Mouse (Mus musculus): Measurements from ENCODE around the gene Gnpnat1. TPM values are rescaled to one million over a fixed set of nuclear protein-coding genes. Genes with fewer than 3 reads are reported as not detected.

Gene Gnpnat1
- polyA plus RNA-seq, 1 experiment from 2014 or later = 54.4 TPM

GRCm38 (mm10) chr14:45438250-45438930 is 33.7 kb upstream of the Gnpnat1 start:
- Histone ChIP-seq H3K27me3 (ENCODE audit: insufficient read depth, poor library complexity, severe bottlenecking) (no peaks in the 10 kb centered on the region), H3K4me3 (no peak overlapping the region), H3K9me3 (no peaks in the 10 kb centered on the region), H3K27ac (no peak overlapping the region), H3K36me3 (no peaks in the 10 kb centered on the region), H3K4me1 (peaks cover 30% of the 10 kb centered on the region)
- DNase-seq (ENCODE audit: low spot score) = no peak
- WGBS = 71% methylated on average over 19 of the region's 19 CpGs

GRCm38 (mm10) chr14:45434220-45434619 is 29.5 kb upstream of the Gnpnat1 start:
- DNase-seq (ENCODE audit: low spot score) = no peak
- Histone ChIP-seq H3K36me3 (no peaks in the 10 kb centered on the region), H3K9me3 (0 out of 2 replicates have a peak, but pooled peaks cover 5% of the 10 kb centered on the region), H3K4me3 (no peak overlapping the region), H3K27ac (no peak overlapping the region), H3K27me3 (ENCODE audit: insufficient read depth, poor library complexity, severe bottlenecking) (no peaks in the 10 kb centered on the region), H3K4me1 (peaks cover 22% of the 10 kb centered on the region)
- 66% methylated on average over 6 of the region's 6 CpGs for WGBS

GRCm38 (mm10) chr14:45432003-45432402 is 27.3 kb upstream of the Gnpnat1 start:
- 65% methylated on average over 4 of the region's 4 CpGs for WGBS
- DNase-seq (ENCODE audit: low spot score) = no peak
- peaks cover 10% of the 10 kb centered on the region; the same call in 1 of the 2 replicates for H3K4me1 ChIP-seq

GRCm38 (mm10) chr14:45430066-45430842 is 25.5 kb upstream of the Gnpnat1 start:
- WGBS = 86% methylated on average over 13 of the region's 13 CpGs
- DNase-seq (ENCODE audit: low spot score) = no peak
- no peaks in the 10 kb centered on the region for H3K36me3 ChIP-seq
- H3K4me1 ChIP-seq = peaks cover 6% of the 10 kb centered on the region; the same call in 1 of the 2 replicates
- no peak overlapping the region for H3K27ac ChIP-seq
- peaks cover 8% of the 10 kb centered on the region; the same call in 1 of the 2 replicates for H3K9me3 ChIP-seq
- no peak overlapping the region for H3K4me3 ChIP-seq
- no peaks in the 10 kb centered on the region for H3K27me3 ChIP-seq (ENCODE audit: insufficient read depth, poor library complexity, severe bottlenecking)

More at GRCm38 (mm10) chr14:45432003-45432402, 27.3 kb upstream of the Gnpnat1 start:
- no peak overlapping the region for H3K27ac ChIP-seq
- H3K4me3 ChIP-seq = no peak overlapping the region
- no peaks in the 10 kb centered on the region for H3K36me3 ChIP-seq
- H3K27me3 ChIP-seq (ENCODE audit: insufficient read depth, poor library complexity, severe bottlenecking) = no peaks in the 10 kb centered on the region
- peaks cover 5% of the 10 kb centered on the region; the same call in 1 of the 2 replicates for H3K9me3 ChIP-seq

- Histone ChIP-seq H3K27me3 (ENCODE audit: insufficient read depth, poor library complexity, severe bottlenecking) (no peaks in the 10 kb centered on the region), H3K4me3 (no peak overlapping the region), H3K27ac (no peak overlapping the region), H3K36me3 (no peaks in the 10 kb centered on the region), H3K9me3 (peaks cover 3% of the 10 kb centered on the region; the same call in 1 of the 2 replicates), H3K4me1 (no peaks in the 10 kb centered on the region)
- no peak for DNase-seq (ENCODE audit: low spot score)
- 11% methylated on average over 5 of the region's 5 CpGs for WGBS
Measured at GRCm38 (mm10) chr14:45423220-45423619, 18.5 kb upstream of the Gnpnat1 start.

DNA sequence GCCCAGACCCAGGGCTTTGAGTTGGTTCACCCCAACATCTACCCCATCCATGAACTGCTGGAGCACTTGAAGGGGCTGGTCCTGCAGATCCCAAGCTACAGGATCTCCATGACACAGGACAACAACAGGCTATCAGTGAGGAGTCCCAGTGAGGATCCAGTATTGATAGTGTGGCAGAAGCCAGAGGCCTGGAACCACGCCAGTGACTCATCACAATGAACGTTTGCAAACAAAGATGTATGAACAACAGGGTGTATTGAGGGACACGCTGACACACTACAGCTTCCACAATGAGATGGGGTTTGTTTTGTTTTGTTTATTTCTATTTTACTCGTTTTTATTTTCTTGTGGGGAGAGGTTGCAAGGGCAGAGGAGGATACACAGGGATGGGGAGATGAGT is 17.7 kb upstream of the Gnpnat1 start:
- DNase-seq (ENCODE audit: low spot score) = no peak
- Histone ChIP-seq H3K4me3 (no peak overlapping the region), H3K4me1 (no peaks in the 10 kb centered on the region), H3K36me3 (no peaks in the 10 kb centered on the region), H3K9me3 (peaks cover 3% of the 10 kb centered on the region; the same call in 1 of the 2 replicates), H3K27me3 (ENCODE audit: insufficient read depth, poor library complexity, severe bottlenecking) (no peaks in the 10 kb centered on the region), H3K27ac (no peak overlapping the region)
- 65% methylated on average over 4 of the region's 4 CpGs for WGBS

- Histone ChIP-seq H3K9me3 (no peaks in the 10 kb centered on the region), H3K27me3 (ENCODE audit: insufficient read depth, poor library complexity, severe bottlenecking) (no peaks in the 10 kb centered on the region), H3K36me3 (no peaks in the 10 kb centered on the region), H3K4me1 (no peaks in the 10 kb centered on the region), H3K4me3 (no peak overlapping the region), H3K27ac (no peak overlapping the region)
- DNase-seq (ENCODE audit: low spot score) = no peak
- WGBS = 67% methylated on average over 4 of the region's 4 CpGs
Measured at GRCm38 (mm10) chr14:45419323-45419722, 14.6 kb upstream of the Gnpnat1 start.

DNA sequence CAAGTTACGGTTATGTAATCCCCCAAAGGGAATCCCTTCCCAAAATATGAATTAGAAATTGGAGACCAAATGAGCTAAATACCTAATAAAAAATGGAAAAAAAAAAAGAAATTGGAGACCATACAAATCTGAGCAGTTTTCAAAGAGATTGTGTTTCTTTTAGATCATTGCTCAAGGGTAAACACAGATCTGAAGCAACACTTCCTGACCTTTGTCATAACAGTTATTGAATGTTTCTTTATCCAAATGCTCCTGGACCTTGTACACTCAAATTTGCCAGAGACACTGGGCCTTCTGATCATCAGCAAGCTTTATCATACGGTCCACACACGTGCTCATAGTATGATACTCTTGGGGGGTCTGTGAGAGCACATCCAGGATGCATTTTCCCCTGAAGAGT is 13.8 kb upstream of the Gnpnat1 start:
- Histone ChIP-seq H3K27me3 (ENCODE audit: insufficient read depth, poor library complexity, severe bottlenecking) (no peaks in the 10 kb centered on the region), H3K27ac (no peak overlapping the region), H3K36me3 (no peaks in the 10 kb centered on the region), H3K4me1 (no peaks in the 10 kb centered on the region), H3K4me3 (no peak overlapping the region), H3K9me3 (no peaks in the 10 kb centered on the region)
- WGBS = 78% methylated on average over 3 of the region's 3 CpGs
- no peak for DNase-seq (ENCODE audit: low spot score)

- Histone ChIP-seq H3K4me1 (no peaks in the 10 kb centered on the region), H3K9me3 (no peaks in the 10 kb centered on the region), H3K27me3 (ENCODE audit: insufficient read depth, poor library complexity, severe bottlenecking) (no peaks in the 10 kb centered on the region), H3K36me3 (no peaks in the 10 kb centered on the region), H3K4me3 (no peak overlapping the region), H3K27ac (no peak overlapping the region)
- WGBS = 80% methylated on average over 4 of the region's 4 CpGs
- no peak for DNase-seq (ENCODE audit: low spot score)
Measured at GRCm38 (mm10) chr14:45416265-45416664, 11.6 kb upstream of the Gnpnat1 start.

GRCm38 (mm10) chr14:45403651-45404050 is 1.1 kb downstream of the Gnpnat1 start:
- no peak for DNase-seq (ENCODE audit: low spot score)
- H3K27ac ChIP-seq = no peak overlapping the region
- WGBS = 83% methylated on average over 7 of the region's 7 CpGs

DNA sequence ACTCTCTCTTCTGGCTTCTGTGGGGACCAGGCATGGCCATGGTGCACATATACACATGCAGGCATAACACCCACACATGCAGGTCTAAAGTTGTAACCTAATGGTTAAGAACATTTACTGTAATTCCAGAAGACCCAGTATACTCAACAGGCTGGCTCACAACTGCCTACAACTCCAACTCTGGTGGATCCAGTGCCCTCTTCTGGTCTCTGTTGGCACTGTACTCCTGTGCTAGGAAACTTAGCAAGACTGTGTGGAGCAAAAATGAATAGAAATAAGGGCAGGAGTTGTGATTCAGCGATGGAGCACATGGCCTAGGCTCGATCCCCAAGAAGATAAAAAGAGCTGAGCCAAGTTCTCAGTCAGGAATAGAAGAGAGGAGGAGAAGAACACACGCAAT is 4.9 kb downstream of the Gnpnat1 start:
- H3K4me1 ChIP-seq = no peaks in the 10 kb centered on the region
- no peak overlapping the region for H3K27ac ChIP-seq
- H3K4me3 ChIP-seq = no peak overlapping the region
- no peak for DNase-seq (ENCODE audit: low spot score)
- WGBS = 79% methylated on average over 3 of the region's 3 CpGs
- H3K36me3 ChIP-seq = no peaks in the 10 kb centered on the region
- H3K9me3 ChIP-seq = no peaks in the 10 kb centered on the region
- H3K27me3 ChIP-seq (ENCODE audit: insufficient read depth, poor library complexity, severe bottlenecking) = no peaks in the 10 kb centered on the region

More at GRCm38 (mm10) chr14:45403651-45404050, 1.1 kb downstream of the Gnpnat1 start:
- Histone ChIP-seq H3K36me3 (no peaks in the 10 kb centered on the region), H3K4me1 (no peaks in the 10 kb centered on the region), H3K4me3 (no peak overlapping the region), H3K27me3 (ENCODE audit: insufficient read depth, poor library complexity, severe bottlenecking) (no peaks in the 10 kb centered on the region), H3K9me3 (no peaks in the 10 kb centered on the region)

GRCm38 (mm10) chr14:45389194-45389593 is 15.5 kb downstream of the Gnpnat1 start:
- H3K27ac ChIP-seq = peak overlapping the region; percentile 95
- WGBS = 22% methylated on average over 3 of the region's 3 CpGs
- H3K4me1 ChIP-seq = peaks cover 14% of the 10 kb centered on the region
- H3K27me3 ChIP-seq (ENCODE audit: insufficient read depth, poor library complexity, severe bottlenecking) = no peaks in the 10 kb centered on the region
- no peak for DNase-seq (ENCODE audit: low spot score)
- H3K9me3 ChIP-seq = no peaks in the 10 kb centered on the region
- peak overlapping the region; percentile 81 for H3K4me3 ChIP-seq
- 0 out of 2 replicates have a peak, but pooled peaks cover 4% of the 10 kb centered on the region for H3K36me3 ChIP-seq
